Mouse (Mus musculus) heart, embryonic 11.5 days (tissue): Measurements from ENCODE around the gene Kif5c. TPM values are rescaled to one million over a fixed set of nuclear protein-coding genes. Genes with fewer than 3 reads are reported as not detected.
A peak's percentile ranks its signal among the peaks of the same experiment; 100 is the strongest.

Experiments
- ATAC-seq: fragments of 200-750 bp; cut with Nextera tagmentation; replicated peaks from 2 replicates; pipeline ENCODE4 v1.8.0; 2017; ENCODE audit warnings: moderate library complexity; ENCODE audit not compliant: insufficient number of reproducible peaks, low FRiP score, low TSS enrichment
- H3K27ac ChIP-seq: fragments of 300-500 bp; sonication (generic); 2 replicates; pipeline ENCODE4 v1.5.1; 2014; ENCODE audit warnings: mild to moderate bottlenecking, low read depth, low read length
- H3K27me3 ChIP-seq: fragments of 300-500 bp; sonication (generic); 2 replicates; pipeline ENCODE4 v1.6.1; 2014; ENCODE audit warnings: mild to moderate bottlenecking, low read length, mixed read lengths; ENCODE audit not compliant: control insufficient read depth, insufficient read depth
- H3K36me3 ChIP-seq: fragments of 300-500 bp; sonication (generic); 2 replicates; pipeline ENCODE4 v1.6.1; 2014; ENCODE audit warnings: mild to moderate bottlenecking, low read length, moderate library complexity, mixed read lengths; ENCODE audit not compliant: control insufficient read depth, insufficient read depth
- H3K4me1 ChIP-seq: fragments of 300-500 bp; sonication (generic); 2 replicates; pipeline ENCODE4 v1.6.1; 2014; ENCODE audit warnings: low read length; ENCODE audit not compliant: control insufficient read depth, insufficient read depth
- H3K4me2 ChIP-seq: fragments of 300-500 bp; sonication (generic); 2 replicates; pipeline ENCODE4 v1.6.1; 2014; ENCODE audit warnings: mild to moderate bottlenecking, moderate library complexity
- H3K4me3 ChIP-seq: fragments of 300-500 bp; sonication (generic); 2 replicates; pipeline ENCODE4 v1.5.1; 2014; ENCODE audit warnings: low read depth, low read length
- H3K9ac ChIP-seq: fragments of 300-500 bp; sonication (generic); 2 replicates; pipeline ENCODE4 v1.6.1; 2014; ENCODE audit warnings: mild to moderate bottlenecking, low read depth, low read length, moderate library complexity
- H3K9me3 ChIP-seq: fragments of 300-500 bp; sonication (generic); replicated peaks from 2 replicates; pipeline ENCODE4 v1.6.1; 2016; ENCODE audit warnings: low read length; ENCODE audit not compliant: control insufficient read depth
- WGBS: fragments of 180-500 bp; shearing (Covaris S2); extraction: QIAGEN DNeasy Blood & Tissue Kit; methylation state at CpG from one replicate; pipeline ENCODE4 v1.1.7; 2014; ENCODE audit not compliant: insufficient replicate concordance; 5-methylcytosine and 5-hydroxymethylcytosine counted together
- polyA plus RNA-seq: library from polyadenylated mRNA; unstranded; fragments of >200 nt; fragmentation: Nextera tagmentation; extraction: Ambion mirVana; gene quantifications from 2 replicates; pipeline ENCODE4 v1.2.1, GENCODE M21; 2014

Gene Kif5c
- polyA plus RNA-seq, 1 experiment from 2014 or later: 1.3 TPM

GRCm38 (mm10) chr2:49774180-49774579, 155.1 kb downstream of the Kif5c start:
- H3K9ac ChIP-seq: no peak overlapping the region
- no peaks in the 10 kb centered on the region for H3K9me3 ChIP-seq
- no peak overlapping the region for H3K4me3 ChIP-seq
- H3K27me3 ChIP-seq: no peaks in the 10 kb centered on the region
- no peak overlapping the region for H3K27ac ChIP-seq
- no peak for ATAC-seq
- H3K4me1 ChIP-seq: peaks cover 12% of the 10 kb centered on the region
- H3K36me3 ChIP-seq: no peaks in the 10 kb centered on the region
- H3K4me2 ChIP-seq: no peak overlapping the region

- Histone ChIP-seq H3K4me3 (no peak overlapping the region), H3K27ac (no peak overlapping the region), H3K4me2 (no peak overlapping the region), H3K27me3 (no peaks in the 10 kb centered on the region), H3K36me3 (no peaks in the 10 kb centered on the region), H3K9ac (no peak overlapping the region), H3K4me1 (peaks cover 12% of the 10 kb centered on the region), H3K9me3 (no peaks in the 10 kb centered on the region)
- WGBS: 76% methylated on average over 4 of the region's 4 CpGs
- no peak for ATAC-seq
These were observed 156.1 kb downstream of the Kif5c start for GRCm38 (mm10) chr2:49775187-49775586.

- Histone ChIP-seq H3K36me3 (no peaks in the 10 kb centered on the region), H3K4me2 (no peak overlapping the region), H3K27me3 (no peaks in the 10 kb centered on the region), H3K4me1 (peaks cover 12% of the 10 kb centered on the region), H3K9ac (no peak overlapping the region), H3K9me3 (no peaks in the 10 kb centered on the region), H3K4me3 (no peak overlapping the region), H3K27ac (no peak overlapping the region)
- ATAC-seq: no peak
These were observed 156.6 kb downstream of the Kif5c start for GRCm38 (mm10) chr2:49775735-49776134.

- 71% methylated on average over 4 of the region's 4 CpGs for whole genome bisulfite sequencing
- Histone ChIP-seq H3K9ac (no peak overlapping the region), H3K36me3 (no peaks in the 10 kb centered on the region), H3K4me3 (no peak overlapping the region), H3K27me3 (no peaks in the 10 kb centered on the region), H3K9me3 (no peaks in the 10 kb centered on the region), H3K4me2 (no peak overlapping the region), H3K4me1 (peaks cover 12% of the 10 kb centered on the region), H3K27ac (no peak overlapping the region)
- no peak for ATAC-seq
These were observed 157.3 kb downstream of the Kif5c start for GRCm38 (mm10) chr2:49776407-49776806.

- no peaks in the 10 kb centered on the region for H3K9me3 ChIP-seq
- under 1% methylated on average over 64 of the region's 79 CpGs for WGBS
- no peak within 1 kb of the TSS for H3K27ac ChIP-seq
- H3K27me3 ChIP-seq: peaks cover 36% of the 10 kb centered on the region
- 0 out of 2 replicates have a peak, but pooled peaks have one; percentile 23 for ATAC-seq
- no peaks in the 10 kb centered on the region for H3K36me3 ChIP-seq
- H3K4me1 ChIP-seq: peaks cover 2% of the 10 kb centered on the region; the same call in 1 of the 2 replicates
- H3K9ac ChIP-seq: peak within 1 kb of the TSS; percentile 70
- peak within 1 kb of the TSS; percentile 69 for H3K4me3 ChIP-seq
- peak within 1 kb of the TSS; percentile 99 for H3K4me2 ChIP-seq
These were observed 168.4 kb downstream of the Kif5c start, which contains the start of gene Lypd6b for GRCm38 (mm10) chr2:49787376-49788050. TSS of gene Lypd6b (plus strand) at chr2:49787688.

GRCm38 (mm10) chr2:49788051-49788418, 168.9 kb downstream of the Kif5c start:
- no peak for ATAC-seq
- peaks cover 36% of the 10 kb centered on the region for H3K27me3 ChIP-seq
- under 1% methylated on average over 14 of the region's 14 CpGs for WGBS
- H3K36me3 ChIP-seq: no peaks in the 10 kb centered on the region
- H3K4me1 ChIP-seq: peaks cover 2% of the 10 kb centered on the region; the same call in 1 of the 2 replicates
- no peak overlapping the region for H3K27ac ChIP-seq
- no peaks in the 10 kb centered on the region for H3K9me3 ChIP-seq
- H3K4me2 ChIP-seq: peak overlapping the region; percentile 99
- H3K4me3 ChIP-seq: peak overlapping the region; percentile 69
- peak overlapping the region; percentile 70 for H3K9ac ChIP-seq

GRCm38 (mm10) chr2:49788643-49789042, 169.5 kb downstream of the Kif5c start:
- no peak overlapping the region for H3K27ac ChIP-seq
- no peak overlapping the region for H3K4me3 ChIP-seq
- H3K9ac ChIP-seq: no peak overlapping the region
- ATAC-seq: no peak
- peaks cover 2% of the 10 kb centered on the region; the same call in 1 of the 2 replicates for H3K4me1 ChIP-seq
- H3K36me3 ChIP-seq: no peaks in the 10 kb centered on the region
- peak overlapping the region; percentile 99 for H3K4me2 ChIP-seq
- H3K9me3 ChIP-seq: no peaks in the 10 kb centered on the region
- WGBS: 9% methylated on average over 3 of the region's 3 CpGs
- peaks cover 36% of the 10 kb centered on the region for H3K27me3 ChIP-seq

- H3K4me2 ChIP-seq: peak overlapping the region; percentile 99; the same call in 1 of the 2 replicates
- H3K27me3 ChIP-seq: peaks cover 36% of the 10 kb centered on the region
- no peak overlapping the region for H3K27ac ChIP-seq
- 61% methylated on average over 6 of the region's 6 CpGs for WGBS
- no peak for ATAC-seq
- H3K36me3 ChIP-seq: no peaks in the 10 kb centered on the region
- no peak overlapping the region for H3K9ac ChIP-seq
- H3K4me1 ChIP-seq: peaks cover 2% of the 10 kb centered on the region; the same call in 1 of the 2 replicates
- H3K9me3 ChIP-seq: no peaks in the 10 kb centered on the region
- no peak overlapping the region for H3K4me3 ChIP-seq
These were observed 170.0 kb downstream of the Kif5c start for GRCm38 (mm10) chr2:49789078-49789477.

GRCm38 (mm10) chr2:49789504-49789903, 170.4 kb downstream of the Kif5c start:
- Histone ChIP-seq H3K4me3 (no peak overlapping the region), H3K4me1 (peaks cover 2% of the 10 kb centered on the region; the same call in 1 of the 2 replicates), H3K9me3 (no peaks in the 10 kb centered on the region), H3K4me2 (no peak overlapping the region), H3K27ac (no peak overlapping the region), H3K27me3 (peaks cover 36% of the 10 kb centered on the region), H3K36me3 (no peaks in the 10 kb centered on the region), H3K9ac (no peak overlapping the region)
- WGBS: 61% methylated on average over 5 of the region's 5 CpGs
- no peak for ATAC-seq
